Mouse (Mus musculus) megakaryocyte progenitor cell, adult 5-6 weeks (primary cell): ENCODE measurements around the gene B830017H08Rik. TPM values are rescaled to one million over a fixed set of nuclear protein-coding genes. Genes with fewer than 3 reads are reported as not detected.

Experiments
- ATAC-seq: replicated peaks from 2 replicates; pipeline ENCODE4 v1.8.0; 2016; ENCODE audit warnings: mild to moderate bottlenecking, moderate TSS enrichment, inconsistent platforms; ENCODE audit not compliant: poor library complexity
- total RNA-seq, 2 experiments: library from RNA; stranded (forward) in 1 of 2; stranded (reverse) in 1 of 2; fragments of 157-497, 149-512 nt in 1 of 2; fragments of 200-1000 nt in 1 of 2; gene quantifications; 2 replicates each; pipeline versions ENCODE4 v1.2.3 to v1.2.4; 2015 to 2017

The B830017H08Rik gene
- total RNA-seq (2015) (not detected in 2 replicates), total RNA-seq (2017) (not detected in 2 replicates)

DNA sequence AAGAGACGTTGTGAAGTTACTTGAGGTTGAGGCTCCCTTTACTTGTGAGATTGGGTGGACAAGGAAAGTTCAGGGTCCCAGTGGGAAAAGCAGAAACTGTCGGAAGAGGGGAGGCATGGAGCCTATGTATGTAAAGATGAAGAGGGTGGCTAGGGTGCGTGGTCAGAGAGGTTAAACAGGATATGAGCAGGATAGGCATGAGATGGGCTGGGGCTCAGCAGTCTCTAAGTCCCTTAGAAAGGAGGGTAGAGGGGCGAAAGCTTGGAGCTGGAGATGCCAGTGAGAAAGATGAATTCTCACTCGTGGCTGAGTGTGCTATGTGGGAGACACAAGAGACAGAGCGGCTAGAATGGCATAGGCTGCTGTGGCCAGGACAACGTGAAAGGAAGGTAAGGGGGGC lies at the start of gene B830017H08Rik:
Gene B830017H08Rik (plus strand): TSS at position 301 of the 400 bp plus-strand sequence.
- ATAC-seq, result no peak

GRCm38 (mm10) chr16:17785337-17785736 lies 47.6 kb upstream of the B830017H08Rik start:
- 0 out of 2 replicates have a peak, but pooled peaks have one; percentile 29 for ATAC-seq

DNA sequence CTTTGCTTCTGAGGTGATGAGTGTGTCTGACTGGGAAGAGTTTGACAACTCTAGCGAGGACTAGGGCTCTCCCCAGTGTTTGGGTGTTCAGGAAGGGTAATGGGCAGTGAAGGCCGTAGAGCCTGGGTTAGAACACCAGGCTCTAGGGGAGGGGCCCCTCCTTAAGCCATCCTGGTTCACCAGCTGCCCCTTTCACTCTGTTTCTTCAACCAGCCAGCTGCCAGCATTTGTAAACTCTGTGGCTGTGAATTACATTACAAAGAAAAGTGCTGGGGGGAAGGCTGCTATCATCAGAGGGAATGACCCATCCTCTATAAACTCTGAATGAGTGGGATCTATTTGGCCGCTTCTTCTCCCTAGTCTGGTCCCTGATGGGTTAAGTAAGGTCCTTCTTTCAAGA lies 40.2 kb upstream of the B830017H08Rik start:
- no peak for ATAC-seq

- no peak for ATAC-seq
Observed at GRCm38 (mm10) chr16:17794047-17794446, 38.9 kb upstream of the B830017H08Rik start.

GRCm38 (mm10) chr16:17795643-17796042 lies 37.3 kb upstream of the B830017H08Rik start:
- ATAC-seq, result no peak

- ATAC-seq, result peak; percentile 47; the same call in 1 of the 2 replicates
Observed at GRCm38 (mm10) chr16:17796519-17796918, 36.4 kb upstream of the B830017H08Rik start.

DNA sequence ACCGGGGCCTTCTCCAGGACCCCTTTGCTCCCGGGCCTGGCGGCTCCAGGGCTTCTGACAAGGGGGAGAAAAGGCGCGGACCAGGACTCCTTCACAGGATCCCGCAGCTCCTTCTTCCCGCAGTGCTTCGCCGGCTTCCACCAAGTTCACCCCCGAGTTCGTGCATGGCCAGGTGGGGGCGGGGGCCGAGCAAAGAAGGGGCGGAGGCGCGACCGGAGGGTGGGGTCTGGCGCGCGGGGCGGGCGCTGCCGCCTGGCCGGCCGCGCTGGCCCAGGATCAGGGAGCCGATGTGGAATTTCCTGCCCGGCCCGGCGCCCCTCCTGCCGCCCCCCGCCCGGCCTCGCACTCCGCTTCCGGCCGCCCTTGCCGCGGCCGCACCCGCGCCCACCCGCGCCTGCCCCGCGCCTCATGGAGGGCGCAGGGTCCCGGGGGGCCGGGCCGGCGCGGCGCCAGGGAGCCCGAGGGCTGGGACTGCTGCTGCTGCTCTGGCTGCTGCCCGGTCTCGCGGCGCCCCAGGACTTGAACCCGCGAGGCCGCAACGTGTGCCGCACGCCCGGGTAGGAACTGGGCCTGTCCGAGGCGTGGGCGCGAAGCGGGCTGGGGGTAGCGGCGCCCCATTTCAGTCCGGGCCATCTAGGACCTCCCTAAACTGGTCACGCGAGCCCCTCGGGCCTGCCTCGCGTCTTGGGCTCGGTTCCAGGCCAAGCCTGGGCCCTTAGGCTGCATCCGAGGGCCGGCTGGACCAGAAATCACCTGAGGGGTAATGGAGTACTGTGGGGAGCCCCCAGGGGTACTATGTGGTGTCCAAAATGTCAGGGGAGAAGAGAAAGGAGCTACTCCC lies 35.7 kb upstream of the B830017H08Rik start, which contains the start of gene Scarf2:
Gene Scarf2 (plus strand): TSS at position 312 of the 841 bp plus-strand sequence.
- ATAC-seq, result no peak

DNA sequence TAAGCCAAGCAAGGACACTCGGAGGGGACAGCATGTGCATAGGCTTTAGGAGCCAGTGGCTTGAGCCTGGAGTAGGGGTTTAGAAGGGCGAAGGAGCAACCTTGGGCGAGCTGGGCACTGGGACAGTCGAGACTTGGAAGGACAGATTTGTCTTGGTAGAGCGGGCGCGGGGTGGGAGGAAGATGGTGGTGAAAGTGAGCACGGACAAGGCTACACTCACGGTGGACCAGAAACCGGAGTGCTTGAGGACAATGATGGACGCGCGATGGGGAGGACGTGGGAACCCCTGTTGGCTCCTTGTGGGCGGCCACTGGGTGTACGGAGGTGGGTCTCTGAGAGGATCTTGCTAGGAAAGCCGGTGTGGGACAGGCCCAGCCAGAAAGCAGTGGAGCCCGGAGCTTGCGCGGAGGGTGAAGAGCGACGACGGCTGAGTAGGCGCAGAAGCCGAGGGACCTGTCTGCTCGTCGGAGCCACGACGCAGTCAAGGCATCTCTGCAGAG lies 35.1 kb upstream of the B830017H08Rik start:
- ATAC-seq, result no peak

- ATAC-seq, result no peak
Observed at GRCm38 (mm10) chr16:17798321-17799180, 34.4 kb upstream of the B830017H08Rik start.

DNA sequence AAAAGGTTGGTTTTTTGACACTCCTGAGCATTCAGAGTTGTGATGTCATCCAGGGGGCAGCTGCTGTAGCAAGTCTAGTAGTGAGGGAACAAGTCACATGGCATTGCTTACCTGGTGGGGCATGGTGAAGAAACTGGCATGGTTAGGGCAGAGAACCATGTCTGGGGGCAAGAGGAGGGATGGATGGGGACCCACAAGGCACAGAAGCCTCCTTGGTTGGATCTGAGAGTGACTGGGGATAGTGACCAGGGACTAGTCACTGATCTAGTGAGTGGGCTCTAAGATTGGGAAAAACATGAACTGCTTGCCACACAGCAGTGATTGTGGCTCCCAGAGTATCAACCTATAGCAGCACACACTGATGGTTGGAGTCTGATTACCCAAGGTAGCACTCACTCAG lies 33.3 kb upstream of the B830017H08Rik start:
- ATAC-seq, result no peak

DNA sequence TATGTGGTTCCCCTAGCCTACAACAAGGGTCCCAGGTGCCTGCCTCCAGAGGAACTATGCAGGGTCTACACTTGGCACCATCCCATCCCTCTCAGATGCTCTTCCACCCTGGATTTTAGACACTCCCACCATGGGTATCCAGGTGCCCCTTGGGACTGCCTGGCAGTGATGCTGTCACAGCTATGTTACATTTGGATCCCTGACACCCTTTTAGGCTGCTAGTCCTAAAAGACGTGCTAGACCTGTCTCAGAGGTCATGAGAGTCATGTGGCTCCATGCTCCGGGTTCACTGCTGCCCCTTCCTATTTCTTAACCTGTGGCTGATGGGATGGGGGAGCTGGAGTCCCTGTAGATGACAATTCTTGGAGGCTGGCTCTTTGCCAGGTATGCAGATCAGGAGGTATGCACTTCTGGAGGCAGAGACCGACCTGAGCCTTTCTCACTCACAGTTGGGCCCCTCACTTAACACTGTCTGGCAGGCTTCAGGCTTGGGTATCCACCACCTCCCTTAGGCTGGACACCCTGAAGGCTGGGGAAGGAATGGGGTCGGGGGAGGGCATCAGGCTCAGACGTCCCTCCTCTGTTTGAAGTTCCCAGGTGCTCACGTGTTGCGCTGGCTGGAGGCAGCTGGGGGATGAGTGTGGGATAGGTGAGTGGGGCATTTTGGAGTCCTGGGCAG lies 31.0 kb upstream of the B830017H08Rik start:
- no peak for ATAC-seq

DNA sequence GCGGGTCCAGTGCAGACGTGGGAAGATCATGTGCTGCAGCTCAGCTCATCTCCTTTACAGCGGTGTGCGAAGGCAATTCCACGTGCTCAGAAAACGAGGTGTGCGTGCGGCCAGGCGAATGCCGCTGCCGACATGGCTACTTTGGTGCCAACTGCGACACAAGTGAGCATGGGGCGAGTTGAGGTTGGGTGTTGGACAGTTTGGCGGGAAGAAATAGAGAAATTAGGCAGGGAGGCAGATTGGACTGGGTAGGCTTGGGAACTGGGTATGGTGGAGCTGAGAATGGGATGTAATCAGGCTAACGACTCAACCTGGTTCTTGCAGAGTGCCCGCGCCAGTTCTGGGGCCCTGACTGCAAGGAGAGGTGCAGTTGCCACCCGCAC lies 30.5 kb upstream of the B830017H08Rik start:
- ATAC-seq, result no peak

DNA sequence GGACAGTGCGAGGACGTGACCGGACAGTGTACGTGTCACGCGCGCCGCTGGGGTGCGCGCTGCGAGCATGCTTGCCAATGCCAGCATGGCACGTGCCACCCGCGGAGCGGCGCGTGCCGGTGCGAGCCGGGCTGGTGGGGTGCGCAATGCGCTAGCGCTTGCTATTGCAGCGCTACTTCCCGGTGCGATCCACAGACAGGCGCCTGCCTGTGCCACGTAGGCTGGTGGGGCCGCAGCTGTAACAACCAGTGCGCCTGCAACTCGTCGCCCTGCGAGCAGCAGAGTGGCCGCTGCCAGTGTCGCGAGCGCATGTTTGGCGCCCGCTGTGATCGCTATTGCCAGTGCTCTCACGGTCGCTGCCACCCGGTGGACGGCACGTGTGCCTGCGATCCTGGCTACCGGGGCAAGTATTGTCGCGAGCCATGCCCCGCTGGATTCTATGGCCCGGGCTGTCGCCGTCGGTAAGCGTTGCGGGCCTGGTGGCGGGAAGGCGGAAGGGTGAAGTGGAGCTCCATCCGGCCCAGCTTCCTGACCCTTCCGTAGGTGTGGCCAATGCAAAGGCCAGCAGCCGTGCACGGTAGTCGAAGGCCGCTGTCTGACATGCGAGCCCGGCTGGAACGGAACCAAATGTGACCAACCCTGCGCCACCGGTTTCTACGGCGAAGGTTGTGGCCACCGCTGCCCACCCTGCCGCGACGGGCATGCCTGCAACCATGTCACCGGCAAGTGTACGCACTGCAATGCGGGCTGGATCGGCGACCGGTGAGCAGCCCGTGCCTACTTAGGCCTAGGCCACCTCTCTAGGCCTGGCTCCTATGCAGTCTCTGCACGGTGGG lies 29.9 kb upstream of the B830017H08Rik start:
- 0 out of 2 replicates have a peak, but pooled peaks have one; percentile 9 for ATAC-seq

GRCm38 (mm10) chr16:17803675-17804448 lies 29.1 kb upstream of the B830017H08Rik start:
- no peak for ATAC-seq

GRCm38 (mm10) chr16:17804449-17804912 lies 28.4 kb upstream of the B830017H08Rik start:
- ATAC-seq, result peak; percentile 28; the same call in 1 of the 2 replicates

GRCm38 (mm10) chr16:17804982-17805381 lies 27.9 kb upstream of the B830017H08Rik start:
- ATAC-seq, result no peak

GRCm38 (mm10) chr16:17806581-17807191 lies 26.2 kb upstream of the B830017H08Rik start:
- no peak for ATAC-seq
